In the genomic region with DNA sequence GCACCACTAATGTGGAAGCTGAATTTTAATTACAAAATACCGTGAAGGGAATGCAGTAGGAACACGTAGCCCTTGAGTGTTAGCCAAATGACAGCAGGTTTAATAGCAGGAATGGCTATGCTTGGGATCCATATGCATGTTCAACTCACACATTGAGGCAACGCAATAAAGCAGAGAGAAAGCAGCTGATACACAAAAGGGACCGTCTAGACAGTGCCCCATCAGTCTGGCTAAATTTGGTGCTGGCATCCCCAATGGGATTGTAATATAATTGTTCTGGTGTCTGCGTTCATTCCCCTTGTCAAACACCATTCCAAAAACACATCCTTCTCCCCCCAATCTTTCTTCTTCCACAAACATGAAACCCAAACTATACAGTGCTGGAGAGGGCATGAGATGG, we compare ENCODE assay signal across 14 mouse cellular contexts.
A peak's percentile ranks its signal among the peaks of the same experiment; 100 is the strongest.
DNase-seq lines count a peak whose midpoint lies in the region; ATAC-seq and TF ChIP-seq lines count a peak whose summit lies in the region.
"Had no signal": no experiment of that assay in that cellular context is flagged by ENCODE, and none has a peak within 500 bp of the region (broad histone marks: within the 10 kb centered on the region; RNA-seq: fewer than 3 reads in every experiment).

No protein-coding gene starts in this region.

- H3K4me2 ChIP-seq in forebrain, embryonic 14.5 days (ENCODE audit: low read length) = peak overlapping the region; percentile 40
- no peak overlapping the region for H3K4me2 ChIP-seq in intestine, postnatal 0 days (replicated peaks; ENCODE audit: low read depth)
- H3K4me2 ChIP-seq: embryonic facial prominence, embryonic 13.5 days; heart, embryonic 11.5 days; limb, embryonic 13.5 days had no signal

- H3K9ac ChIP-seq in forebrain, embryonic 14.5 days (ENCODE audit: low read length) = peak overlapping the region; percentile 13; the same call in 1 of the 2 replicates
- no peak overlapping the region for H3K9ac ChIP-seq in intestine, postnatal 0 days (ENCODE audit: low read depth, low read length)
- H3K9ac ChIP-seq: embryonic facial prominence, embryonic 13.5 days; limb, embryonic 13.5 days had no signal

- DNase-seq in cerebellum, adult 2 months = peak; percentile 54 to 62
- DNase-seq in cerebellum, adult 11 months = no peak
- peak; percentile 79 for DNase-seq in Muller cell, postnatal 12 days (ENCODE audit: inconsistent ontology term)
- DNase-seq in forebrain, embryonic 14.5 days (ENCODE audit: low spot score) = peak; percentile 94
- DNase-seq in midbrain, embryonic 10.5 days (ENCODE audit: low spot score) = no peak
- DNase-seq in spleen, postnatal 36 days (ENCODE audit: low spot score in 2 of 2) = no peak
- DNase-seq in heart, adult 8-10 months (ENCODE audit: low spot score) = no peak

- no peaks in the 10 kb centered on the region for H3K36me3 ChIP-seq in forebrain, embryonic 14.5 days (ENCODE audit: control insufficient read depth, insufficient read depth, low read length)
- H3K36me3 ChIP-seq in midbrain, embryonic 10.5 days = no peaks in the 10 kb centered on the region
- no peaks in the 10 kb centered on the region for H3K36me3 ChIP-seq in intestine, postnatal 0 days (ENCODE audit: control insufficient read depth, insufficient read depth)
- H3K36me3 ChIP-seq: embryonic facial prominence, embryonic 13.5 days; limb, embryonic 13.5 days had no signal

- peak overlapping the region; percentile 92 for H3K27ac ChIP-seq in cerebellum, adult 2 months (ENCODE audit: insufficient read depth, low read length)
- H3K27ac ChIP-seq in forebrain, embryonic 14.5 days (ENCODE audit: low read depth, low read length) = peak overlapping the region; percentile 92
- H3K27ac ChIP-seq in midbrain, embryonic 10.5 days (replicated peaks) = peak overlapping the region; percentile 88
- H3K27ac ChIP-seq in intestine, postnatal 0 days (ENCODE audit: low read depth, low read length) = no peak overlapping the region
- H3K27ac ChIP-seq: embryonic facial prominence, embryonic 13.5 days; limb, embryonic 13.5 days had no signal

- H3K9me3 ChIP-seq in forebrain, embryonic 14.5 days (replicated peaks; ENCODE audit: control insufficient read depth, low read length) = no peaks in the 10 kb centered on the region
- no peaks in the 10 kb centered on the region for H3K9me3 ChIP-seq in midbrain, embryonic 10.5 days (replicated peaks)
- no peaks in the 10 kb centered on the region for H3K9me3 ChIP-seq in intestine, postnatal 0 days (ENCODE audit: control insufficient read depth)
- H3K9me3 ChIP-seq: embryonic facial prominence, embryonic 13.5 days; limb, embryonic 13.5 days had no signal

- no peak for TF ChIP-seq CTCF in cerebellum, adult 2 months (IDR thresholded peaks at IDR 0.05; ENCODE audit: borderline replicate concordance, insufficient read depth, low read depth, low read length)
- TF ChIP-seq CTCF in intestine, postnatal 0 days (IDR thresholded peaks at IDR 0.05; ENCODE audit: low read depth) = no peak

- 7% methylated on average over 5 of the region's 5 CpGs for WGBS in cerebellum, adult 2 months
- 3% methylated on average over 5 of the region's 5 CpGs for WGBS in forebrain, embryonic 14.5 days
- 63% methylated on average over 5 of the region's 5 CpGs for WGBS in midbrain, embryonic 10.5 days
- 76% methylated on average over 5 of the region's 5 CpGs for WGBS in intestine, postnatal 0 days

- H3K4me3 ChIP-seq in cerebellum, adult 2 months (replicated peaks; ENCODE audit: insufficient read depth, low read depth, low read length) = no peak overlapping the region
- no peak overlapping the region for H3K4me3 ChIP-seq in forebrain, embryonic 14.5 days (ENCODE audit: low read depth, low read length)
- H3K4me3 ChIP-seq in midbrain, embryonic 10.5 days = no peak overlapping the region
- H3K4me3 ChIP-seq in intestine, postnatal 0 days (ENCODE audit: low read depth, low read length) = no peak overlapping the region
- H3K4me3 ChIP-seq: embryonic facial prominence, embryonic 13.5 days; limb, embryonic 13.5 days; myocyte had no signal

- peak; percentile 11; the same call in 1 of the 2 replicates for TF ChIP-seq POLR2A in cerebellum, adult 2 months (IDR thresholded peaks at IDR 0.05; ENCODE audit: borderline replicate concordance, insufficient read depth, low read length)

- no peaks in the 10 kb centered on the region for H3K27me3 ChIP-seq in cerebellum, adult 2 months (ENCODE audit: control insufficient read depth, insufficient read depth, low read length)
- H3K27me3 ChIP-seq in forebrain, embryonic 14.5 days (replicated peaks; ENCODE audit: control insufficient read depth, insufficient read depth, low read length) = no peaks in the 10 kb centered on the region
- H3K27me3 ChIP-seq in midbrain, embryonic 10.5 days (ENCODE audit: low read depth, poor library complexity, severe bottlenecking) = no peaks in the 10 kb centered on the region
- 0 out of 2 replicates have a peak, but pooled peaks cover 7% of the 10 kb centered on the region for H3K27me3 ChIP-seq in intestine, postnatal 0 days (replicated peaks; ENCODE audit: control insufficient read depth, insufficient read depth, low read length)
- H3K27me3 ChIP-seq: embryonic facial prominence, embryonic 13.5 days had no signal

- H3K4me1 ChIP-seq in cerebellum, adult 2 months (ENCODE audit: control insufficient read depth, insufficient read depth, low read length) = peaks cover 16% of the 10 kb centered on the region; the same call in 1 of the 2 replicates
- peaks cover 53% of the 10 kb centered on the region for H3K4me1 ChIP-seq in forebrain, embryonic 14.5 days (ENCODE audit: control insufficient read depth, insufficient read depth, low read length)
- peaks cover 64% of the 10 kb centered on the region for H3K4me1 ChIP-seq in midbrain, embryonic 10.5 days
- H3K4me1 ChIP-seq in intestine, postnatal 0 days (replicated peaks; ENCODE audit: control insufficient read depth, insufficient read depth, low read length) = no peaks in the 10 kb centered on the region

- peak; percentile 64 for ATAC-seq in forebrain, embryonic 14.5 days
- no peak for ATAC-seq in intestine, postnatal 0 days
- ATAC-seq: intestine, embryonic 16.5 days; lung, postnatal 0 days had no signal

Comparison
In these comparisons a context has a peak if more than half of its experiments do, and no peak if none do; other contexts are left out.
1. DNase-seq: peak in cerebellum, adult 2 months (2 of 2), Muller cell, postnatal 12 days (single experiment) and forebrain, embryonic 14.5 days (single experiment); none in cerebellum, adult 11 months (single experiment), midbrain, embryonic 10.5 days (single experiment), spleen, postnatal 36 days (0 of 2) and heart, adult 8-10 months (single experiment).